Mouse (Mus musculus) heart, adult 18-20 months (tissue): ENCODE results near the gene Zswim1. TPM values are rescaled to one million over a fixed set of nuclear protein-coding genes. Genes with fewer than 3 reads are reported as not detected.
"Not testable (repeated sequence)": the region's sequence is repeated elsewhere in the genome, so short reads cannot be mapped to it uniquely, and the experiment has no call there.

Source experiments
- DNase-seq, 2 experiments: peaks; one replicate each; pipeline ENCODE4 v3.0.0; 2021 to 2022; ENCODE audit warnings: mixed read lengths in 1 of 2
- total RNA-seq, 2 experiments: library from RNA; stranded (reverse); gene quantifications; 2 replicates each; pipeline ENCODE4 v1.2.3; 2021

The Zswim1 gene
- total RNA-seq, 2 experiments from 2014 or later: 3.8 to 3.9 TPM

- DNase-seq: no peak
These were observed 29.9 kb upstream of the Zswim1 start for GRCm38 (mm10) chr2:164792400-164793190.

- peak; percentile 51 to 71 for DNase-seq
These were observed 29.2 kb upstream of the Zswim1 start for GRCm38 (mm10) chr2:164793236-164793635.

DNA sequence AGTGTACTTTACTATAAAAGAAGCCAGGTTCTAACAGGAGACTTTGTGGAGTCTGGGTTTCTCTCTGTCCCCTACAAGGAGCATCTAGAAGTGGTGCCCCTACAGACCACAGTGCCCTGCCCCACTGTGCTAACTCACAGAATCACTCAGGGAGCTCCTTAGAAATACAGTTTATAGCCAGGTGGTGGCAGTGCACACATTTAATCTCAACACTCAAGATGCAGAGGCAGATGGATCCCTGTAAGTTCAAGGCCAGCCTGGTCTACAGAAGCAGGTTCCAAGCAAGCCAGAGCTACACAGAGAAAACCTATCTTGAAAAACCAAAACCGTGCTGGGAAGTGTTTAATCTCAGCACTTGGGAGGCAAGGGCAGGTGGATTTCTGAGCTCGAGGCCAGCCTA is 28.7 kb upstream of the Zswim1 start:
- peak in 1 of 2 experiments; percentile 29 for DNase-seq

DNA sequence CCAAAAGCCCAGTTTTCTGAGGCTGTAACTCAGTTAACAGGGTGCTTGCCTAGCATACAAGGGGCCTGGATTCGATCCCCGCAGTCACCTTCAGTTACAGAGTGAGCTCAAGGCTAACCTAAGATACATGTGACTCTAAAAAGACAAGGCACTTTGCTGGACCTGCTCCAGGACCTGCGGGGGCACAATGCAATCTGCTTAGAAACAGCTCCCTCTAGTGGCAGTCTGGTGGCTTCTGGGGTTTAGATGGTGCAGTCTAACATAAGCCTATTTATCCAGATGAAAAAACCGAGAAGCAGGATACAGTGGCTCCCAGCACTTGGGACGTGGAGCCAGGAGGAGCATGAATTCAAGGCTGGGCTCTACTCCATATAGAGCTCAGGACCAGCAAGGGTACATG is 28.2 kb upstream of the Zswim1 start:
- peak; percentile 84 to 91 for DNase-seq

DNA sequence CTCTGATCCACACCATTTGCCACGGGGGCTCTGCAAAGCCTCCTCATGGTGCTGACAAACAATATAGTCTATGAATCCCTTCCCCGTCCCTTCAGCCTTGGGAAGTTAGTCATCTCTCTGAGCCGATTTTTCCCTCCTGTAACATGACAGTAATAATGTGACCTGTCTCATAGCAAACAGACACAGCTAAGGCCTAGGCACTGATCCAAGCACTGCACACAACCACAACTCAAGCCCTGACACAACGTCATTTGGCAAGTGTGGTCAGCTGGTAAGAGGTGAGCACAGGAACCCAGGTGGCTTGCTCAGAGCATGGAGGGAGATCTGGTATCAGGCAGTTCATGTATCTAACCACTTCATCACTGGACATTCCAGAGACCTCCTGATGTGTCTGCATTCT is 26.6 kb upstream of the Zswim1 start:
- no peak for DNase-seq

- not testable (repeated sequence) for DNase-seq
These were observed 23.9 kb upstream of the Zswim1 start for GRCm38 (mm10) chr2:164798554-164798953.

DNA sequence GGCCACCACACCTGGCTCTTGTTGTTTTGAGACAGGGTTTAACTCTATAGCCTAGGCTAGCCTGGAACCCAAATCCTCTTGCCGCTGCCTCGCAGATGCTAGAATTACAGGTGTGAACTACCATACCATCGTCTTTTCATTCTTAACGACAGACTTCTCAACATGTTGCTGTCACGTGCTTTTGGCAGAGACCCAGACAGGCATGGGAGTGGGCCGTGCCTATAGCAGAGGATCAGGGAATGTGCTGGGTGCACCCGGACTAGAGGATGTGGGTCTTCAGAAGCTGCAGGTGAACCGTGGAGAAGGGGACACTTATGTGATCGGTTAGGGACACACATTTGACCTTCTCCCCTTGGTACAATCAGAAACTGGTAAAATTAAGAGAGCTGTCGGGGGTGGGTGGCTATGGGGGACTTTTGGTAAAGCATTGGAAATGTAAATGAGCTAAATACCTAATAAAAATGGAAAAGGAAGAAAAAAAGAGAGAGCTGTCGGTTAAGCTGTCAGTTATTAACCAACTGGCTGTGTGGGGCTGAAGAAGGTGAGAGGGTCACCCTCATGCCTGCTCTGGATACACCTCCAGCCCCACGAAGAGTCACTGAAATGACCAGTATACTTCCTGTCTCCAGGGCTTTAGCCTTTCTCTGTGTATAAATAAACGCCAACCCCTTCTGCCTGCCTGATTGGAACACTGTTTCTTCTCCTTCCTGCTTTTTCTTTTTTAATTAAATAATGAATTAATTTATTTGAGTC is 22.1 kb upstream of the Zswim1 start:
- DNase-seq: no peak

DNA sequence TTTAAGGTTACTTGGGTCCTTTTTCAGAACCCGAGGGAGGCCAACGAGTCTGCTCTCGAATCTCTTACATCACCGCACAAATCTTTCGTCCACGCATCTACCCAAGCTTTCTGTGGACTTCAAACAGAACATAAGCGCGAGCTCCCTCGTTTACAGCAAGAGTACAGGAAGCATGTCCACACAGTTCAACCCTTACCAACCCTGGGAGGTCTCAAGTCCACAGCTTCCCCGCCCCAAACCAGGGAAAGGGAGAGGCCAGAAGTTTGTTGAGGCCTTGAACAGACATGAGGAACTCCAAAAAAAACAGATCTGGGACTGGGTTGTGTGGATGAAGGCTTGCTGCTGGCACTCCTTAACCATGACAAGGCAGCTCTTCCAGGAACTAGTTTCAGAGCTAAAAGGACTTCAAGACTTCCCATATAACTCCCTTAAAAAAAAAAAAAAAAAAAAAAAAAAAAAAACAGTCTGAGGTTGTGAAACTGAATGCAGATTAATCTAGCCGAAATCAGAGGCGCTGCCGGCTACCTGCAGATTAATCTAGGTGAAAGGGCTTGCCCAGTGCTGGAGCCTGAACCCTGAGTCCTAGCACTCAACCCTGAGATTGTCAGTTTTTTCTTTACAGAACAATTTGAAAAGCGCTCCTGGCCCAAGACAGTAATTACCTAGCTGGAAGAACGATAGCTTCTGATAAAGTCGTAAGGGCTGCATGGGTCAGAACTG is 19.1 kb upstream of the Zswim1 start:
- DNase-seq: no peak

DNA sequence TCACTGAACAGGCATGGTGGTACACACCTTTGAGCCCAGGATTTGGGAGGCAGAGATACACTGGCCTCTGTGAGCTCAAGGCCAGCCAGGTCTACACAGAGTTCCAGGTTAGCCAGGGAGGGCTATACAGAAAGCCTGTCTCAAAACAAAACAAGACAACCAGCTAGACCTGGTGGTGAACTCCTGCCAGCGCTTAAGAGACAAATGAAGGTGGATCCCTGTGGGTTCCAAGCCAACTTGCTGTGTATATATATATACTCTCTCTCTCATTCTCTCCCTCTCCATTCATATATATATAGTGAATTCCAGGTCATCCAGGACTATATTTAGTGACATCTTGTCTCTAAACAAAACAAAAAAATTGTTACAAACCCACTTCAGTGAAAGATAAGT is 18.6 kb upstream of the Zswim1 start:
- no peak for DNase-seq

DNA sequence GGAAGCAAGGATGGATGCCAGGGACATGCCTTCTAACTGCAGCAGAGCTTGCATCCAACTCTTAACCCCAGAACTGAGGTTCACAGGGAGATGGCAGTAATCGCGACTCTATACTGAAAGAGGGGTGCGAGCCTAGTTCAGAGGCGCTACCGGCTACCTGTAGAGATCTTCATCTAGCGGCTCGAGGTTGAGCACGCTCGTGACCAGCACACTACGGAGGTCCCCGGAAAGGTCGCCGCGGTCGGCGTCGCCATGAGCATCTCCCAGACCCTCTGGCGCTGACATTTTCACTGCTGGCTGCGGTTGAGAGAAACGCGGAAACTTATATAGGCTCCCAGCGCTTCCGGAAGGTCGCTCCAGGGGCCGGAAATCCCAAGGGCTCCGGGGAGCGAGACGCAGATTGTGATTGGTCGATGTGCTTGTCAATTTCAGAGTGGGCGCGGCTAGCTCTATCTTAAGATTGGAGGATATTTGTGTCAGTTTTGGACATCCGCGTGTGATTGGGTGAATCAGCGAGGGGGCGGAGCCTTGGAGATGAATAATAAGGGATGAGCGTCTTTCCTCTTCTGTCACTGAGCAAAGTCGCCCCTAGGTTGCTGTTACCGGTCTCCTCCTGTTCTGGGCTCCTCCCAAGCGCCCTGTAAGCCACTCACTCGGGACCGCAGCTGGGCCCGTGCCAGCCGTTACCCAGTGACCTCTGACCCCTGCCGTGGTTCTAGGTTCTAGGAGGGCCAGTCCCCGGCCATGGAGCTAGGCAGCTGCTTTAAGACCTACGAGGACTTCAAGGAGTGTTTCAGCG is 17.8 kb upstream of the Zswim1 start, which contains the start of the genes Acot8 and Zswim3:
TSS of gene Acot8 (minus strand) at position 350 of the 799 bp plus-strand sequence.
TSS of gene Zswim3 (plus strand) at position 566 of the 799 bp plus-strand sequence.
- peak; percentile 98 to 100 for DNase-seq

DNA sequence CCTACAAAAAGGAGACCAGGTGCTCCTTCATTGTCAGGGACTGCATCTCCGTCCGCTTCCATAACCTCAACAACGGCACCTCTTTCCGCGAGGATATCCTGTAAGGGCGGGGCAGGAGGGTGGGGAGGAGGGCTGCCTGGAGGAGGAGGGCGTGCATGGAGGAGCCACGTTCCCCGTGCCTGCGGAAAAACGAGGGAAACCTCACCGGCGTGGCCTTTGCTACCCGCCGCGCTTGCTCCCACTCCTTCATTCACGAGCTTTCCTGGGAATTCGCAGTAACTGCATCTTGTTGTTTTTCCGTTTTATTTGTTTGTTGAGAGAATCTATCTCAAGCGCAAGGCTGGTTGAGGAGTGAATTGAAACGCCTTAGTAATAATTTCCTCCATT is 17.2 kb upstream of the Zswim1 start:
- DNase-seq: no peak

DNA sequence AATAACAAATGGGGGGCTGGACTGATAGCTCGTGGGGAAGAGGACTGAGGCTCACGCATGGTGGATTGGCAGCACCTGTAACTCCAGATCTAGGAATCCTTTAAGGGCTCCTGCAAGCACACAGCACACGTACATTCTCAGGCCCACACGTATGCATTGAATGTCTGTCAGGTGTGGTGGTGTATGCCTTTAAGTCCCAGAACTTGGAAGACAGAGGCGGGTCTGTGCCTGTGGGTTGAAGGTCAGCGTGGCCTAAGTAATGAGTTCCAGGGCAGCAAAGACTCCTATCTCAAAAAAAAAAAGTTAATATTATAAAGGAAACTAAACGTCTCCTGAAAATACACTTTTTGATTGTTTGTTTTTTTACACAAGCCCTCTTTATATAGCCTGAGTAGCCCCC is 15.9 kb upstream of the Zswim1 start:
- DNase-seq: no peak

- DNase-seq: no peak
These were observed 8.9 kb upstream of the Zswim1 start for GRCm38 (mm10) chr2:164813557-164813956.

DNA sequence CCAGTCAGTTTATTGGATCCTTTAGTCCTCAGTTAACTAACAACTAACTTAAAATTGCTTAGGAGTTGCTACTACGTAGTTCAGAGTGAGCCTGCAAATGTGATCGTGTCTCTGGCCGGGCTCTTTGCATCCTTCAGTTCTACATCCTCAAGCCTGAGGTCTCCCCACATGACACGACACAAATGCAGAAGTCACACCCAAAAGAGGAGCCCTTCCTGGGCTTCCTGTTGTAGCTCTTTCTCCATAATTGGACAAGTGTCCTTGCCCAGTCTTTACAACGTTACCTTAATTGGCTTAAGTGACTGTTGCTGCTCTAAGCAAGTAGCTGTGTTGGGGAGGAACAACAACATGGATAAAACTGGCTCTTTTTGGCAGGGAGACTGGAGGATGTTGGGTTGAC is 7.1 kb upstream of the Zswim1 start:
- DNase-seq: no peak

DNA sequence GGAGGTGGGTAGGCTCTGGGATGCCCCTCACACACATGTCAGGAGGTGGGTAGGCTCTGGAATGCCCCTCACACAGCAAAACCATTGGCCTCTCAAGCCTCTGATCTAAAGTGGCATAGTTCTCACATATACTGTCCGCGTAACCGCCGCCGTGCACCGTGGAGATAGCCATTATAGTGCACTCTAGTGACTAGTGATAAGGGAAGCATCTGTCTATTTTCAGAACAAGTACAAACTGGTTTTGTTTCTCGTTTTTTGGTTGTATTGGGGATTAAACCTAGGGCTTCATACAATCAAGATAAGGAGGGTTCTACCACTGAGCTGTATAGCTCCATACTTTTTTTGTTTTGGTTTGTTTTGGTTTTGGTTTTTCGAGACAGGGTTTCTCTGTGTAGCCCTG is 6.7 kb upstream of the Zswim1 start:
- no peak for DNase-seq

DNA sequence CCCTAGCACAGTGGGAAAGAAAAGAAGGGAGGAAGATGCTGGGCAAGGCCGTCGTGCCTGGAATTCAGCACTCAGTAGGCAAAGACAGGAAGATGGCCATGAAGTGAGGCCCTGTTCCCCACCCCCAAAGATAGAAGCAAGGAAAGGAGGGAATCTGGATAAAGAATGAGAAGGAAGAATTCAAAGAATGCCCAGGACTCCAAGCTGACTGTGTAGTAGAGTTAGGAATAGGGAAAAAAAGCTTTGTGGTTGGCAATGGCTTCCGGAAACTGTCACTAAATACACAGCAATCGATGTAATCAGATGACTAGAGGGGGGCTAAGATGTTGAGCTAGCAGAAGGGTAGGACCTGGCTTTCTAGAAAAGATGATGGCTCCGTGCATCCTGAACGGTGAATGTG is 5.3 kb upstream of the Zswim1 start:
- DNase-seq: no peak

DNA sequence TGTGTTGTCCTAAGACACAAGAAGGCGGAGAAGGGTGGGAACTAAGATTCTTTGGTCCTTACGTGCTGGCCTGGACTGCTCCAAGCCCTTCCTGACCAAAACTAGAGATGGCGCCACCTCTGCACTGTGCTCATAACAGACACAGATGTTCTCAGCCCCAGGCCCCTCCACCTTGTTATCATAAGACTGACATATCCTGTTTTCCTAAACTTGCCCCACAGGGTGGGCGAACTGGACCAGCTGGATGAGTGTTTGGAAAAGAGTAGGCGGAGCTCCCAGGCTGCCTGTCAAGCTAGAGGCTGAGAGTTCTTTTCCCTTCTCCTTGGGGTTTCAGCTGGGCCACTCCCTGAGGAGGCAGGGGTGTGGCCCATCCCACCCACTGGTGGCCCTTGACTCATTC is 4.8 kb upstream of the Zswim1 start:
- no peak for DNase-seq

DNA sequence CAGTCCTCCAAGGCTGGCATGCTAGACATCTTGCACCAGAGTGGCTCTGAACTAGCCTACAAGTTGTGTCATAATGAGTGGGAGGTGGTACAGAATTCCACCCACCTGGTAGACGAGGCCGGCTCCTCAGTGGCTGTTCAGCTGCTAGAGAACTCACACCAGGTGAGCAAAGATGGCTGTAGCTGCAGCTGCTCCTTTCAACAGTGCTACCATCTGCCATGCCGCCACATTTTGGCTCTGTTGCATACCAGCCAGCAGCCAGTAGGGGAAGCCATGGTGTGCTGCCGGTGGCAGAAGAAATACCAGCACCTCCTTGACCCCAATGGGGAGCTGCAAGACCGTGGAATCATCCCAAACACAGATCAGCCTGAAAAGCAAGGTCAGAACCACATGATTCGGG is 1.4 kb upstream of the Zswim1 start:
- DNase-seq: no peak

DNA sequence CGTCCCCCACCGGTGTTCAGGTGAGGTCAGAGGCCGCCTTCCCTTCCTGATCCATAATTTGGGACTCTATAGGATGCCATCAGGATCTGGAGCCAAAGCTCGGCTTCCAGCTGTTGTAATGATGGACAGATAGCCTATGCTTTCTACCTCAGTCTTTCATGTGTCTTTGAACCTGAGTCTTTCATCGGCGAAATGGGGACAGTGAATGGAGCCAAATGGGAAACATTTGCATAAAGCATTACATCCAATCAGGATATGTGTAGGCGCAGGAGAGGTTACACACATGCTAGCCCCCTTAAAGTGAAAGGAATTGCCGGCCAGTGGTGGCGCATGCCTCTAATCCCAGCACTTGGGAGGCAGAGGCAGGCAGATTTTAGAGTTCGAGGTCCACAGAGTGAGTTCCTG is 697 bp downstream of the Zswim1 start:
- peak in 1 of 2 experiments; percentile 29 for DNase-seq

DNA sequence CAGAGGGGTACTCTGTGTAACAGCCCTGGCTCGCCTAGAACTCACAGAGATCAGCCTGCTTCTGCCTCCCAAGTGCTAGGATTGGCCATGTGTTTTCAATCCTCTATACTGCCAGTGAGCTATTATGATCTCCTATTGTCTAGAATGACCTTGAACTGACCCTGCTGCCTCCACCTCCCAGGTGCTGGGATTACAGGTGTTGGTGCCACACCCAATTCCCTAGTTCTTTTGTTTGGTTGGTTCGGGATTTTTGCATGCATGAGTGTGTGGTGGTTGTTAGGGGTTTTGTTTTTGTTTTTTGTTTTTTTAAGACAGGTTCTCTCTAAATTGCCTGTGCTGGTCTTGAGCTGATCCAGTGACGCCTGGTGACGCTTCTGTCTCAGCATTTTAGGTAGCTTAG is 1.5 kb downstream of the Zswim1 start:
- no peak for DNase-seq

DNA sequence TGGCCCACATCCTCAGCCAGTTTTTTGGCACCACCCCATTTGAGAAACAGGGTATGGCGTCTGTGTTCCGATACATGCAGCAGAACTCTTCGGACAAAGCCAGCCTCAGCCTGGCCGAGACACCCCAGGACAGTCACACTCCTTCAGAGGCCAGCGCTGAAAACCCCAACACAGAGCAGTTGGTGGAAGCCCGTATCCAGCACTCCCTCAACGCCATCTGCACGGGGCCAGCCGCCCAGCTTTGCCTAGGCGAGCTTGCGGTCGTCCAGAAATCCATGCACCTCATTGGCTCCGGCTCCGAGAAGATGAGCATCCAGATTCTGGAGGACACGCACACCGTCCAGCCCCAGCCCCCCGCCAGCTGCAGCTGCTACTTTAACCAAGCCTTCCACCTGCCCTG is 3.0 kb downstream of the Zswim1 start:
- no peak for DNase-seq
